Mouse (Mus musculus): ENCODE results near the gene Arhgap24. TPM values are rescaled to one million over a fixed set of nuclear protein-coding genes. Genes with fewer than 3 reads are reported as not detected.
A peak's percentile ranks its signal among the peaks of the same experiment; 100 is the strongest.

Arhgap24 gene
- total RNA-seq, 2 experiments from 2014 or later: 14.1 to 25.2 TPM

DNA sequence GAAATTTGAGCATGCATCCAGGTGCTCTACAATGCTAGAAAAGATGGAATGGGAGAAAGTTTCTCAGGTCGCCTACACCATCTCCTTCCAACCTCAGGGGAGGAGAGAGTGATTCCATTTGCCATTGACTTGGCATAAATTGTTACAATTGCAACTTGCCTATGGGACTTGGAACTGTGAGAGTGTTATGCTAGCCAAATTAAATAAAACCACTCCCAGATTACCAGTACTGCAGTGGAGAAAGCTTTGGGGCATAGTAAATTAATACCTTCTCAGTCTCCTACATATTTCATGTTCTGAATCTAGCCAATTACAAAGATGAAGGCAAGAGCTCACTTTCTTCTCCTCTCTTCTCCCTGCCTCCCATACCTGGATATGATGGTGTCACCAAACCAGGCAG lies 139.8 kb downstream of the Arhgap24 start:
- intact Hi-C loops (cut with DNase I): no loop called here
- H3K27ac ChIP-seq: no peak overlapping the region
- no peak for DNase-seq
- no peak for TF ChIP-seq CTCF (IDR thresholded peaks at IDR 0.05)
- no peak overlapping the region for H3K4me3 ChIP-seq

DNA sequence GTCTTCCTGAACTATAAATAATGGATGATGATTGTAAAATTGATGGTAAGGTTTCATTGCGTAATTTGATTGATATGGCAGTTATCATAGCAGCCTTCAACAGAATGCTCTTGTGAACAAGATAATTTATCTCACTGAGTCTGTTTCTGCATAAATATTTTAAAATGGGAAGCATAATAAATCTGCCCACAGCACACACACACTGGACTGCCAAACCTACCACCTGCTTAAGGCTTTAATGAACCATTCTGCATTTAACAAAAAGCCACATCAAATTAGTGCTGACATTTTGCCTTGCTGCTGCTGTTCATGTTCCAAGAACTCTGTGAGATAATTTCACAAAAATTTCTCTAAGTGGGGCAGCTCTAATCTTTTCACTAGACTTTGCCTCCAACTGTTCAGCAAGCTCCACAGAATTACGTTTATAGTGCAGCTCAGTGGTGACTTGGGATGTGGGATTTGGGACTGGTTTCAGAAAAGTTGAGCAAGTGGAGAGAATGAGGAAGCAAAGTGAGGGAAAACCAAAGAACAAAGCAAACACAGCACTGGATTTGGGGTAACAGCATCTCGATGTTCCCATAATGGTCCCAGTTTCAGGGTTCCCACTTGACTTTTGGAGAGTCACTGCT lies 142.7 kb downstream of the Arhgap24 start:
- Histone ChIP-seq H3K27ac (peak overlapping the region; percentile 43; the same call in 1 of the 2 replicates), H3K4me3 (no peak overlapping the region)
- no peak for TF ChIP-seq CTCF (IDR thresholded peaks at IDR 0.05)
- intact Hi-C loops (cut with DNase I): no loop called here
- DNase-seq: no peak

DNA sequence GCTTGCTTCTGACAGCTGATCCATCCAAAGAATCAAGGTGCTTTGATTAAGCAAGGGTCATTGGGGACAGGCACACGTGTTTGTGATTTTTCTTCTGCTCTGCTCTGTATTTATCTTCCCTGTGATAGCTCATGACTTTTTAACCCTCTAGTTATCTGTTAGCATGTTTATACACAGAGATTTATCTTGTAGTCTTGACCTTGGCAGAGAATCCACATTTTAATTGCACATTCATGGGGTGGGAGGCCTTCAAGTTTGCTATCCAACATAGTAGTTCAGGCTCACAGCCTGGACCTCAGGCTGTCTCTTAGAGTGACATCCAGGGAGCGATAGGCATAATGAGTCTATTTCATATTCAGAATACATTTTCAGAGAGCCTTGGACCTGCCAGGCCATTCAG lies 145.5 kb downstream of the Arhgap24 start:
- no peak overlapping the region for H3K4me3 ChIP-seq
- no peak overlapping the region for H3K27ac ChIP-seq
- no peak for TF ChIP-seq CTCF (IDR thresholded peaks at IDR 0.05)
- intact Hi-C loops (cut with DNase I): no loop called here
- no peak for DNase-seq

DNA sequence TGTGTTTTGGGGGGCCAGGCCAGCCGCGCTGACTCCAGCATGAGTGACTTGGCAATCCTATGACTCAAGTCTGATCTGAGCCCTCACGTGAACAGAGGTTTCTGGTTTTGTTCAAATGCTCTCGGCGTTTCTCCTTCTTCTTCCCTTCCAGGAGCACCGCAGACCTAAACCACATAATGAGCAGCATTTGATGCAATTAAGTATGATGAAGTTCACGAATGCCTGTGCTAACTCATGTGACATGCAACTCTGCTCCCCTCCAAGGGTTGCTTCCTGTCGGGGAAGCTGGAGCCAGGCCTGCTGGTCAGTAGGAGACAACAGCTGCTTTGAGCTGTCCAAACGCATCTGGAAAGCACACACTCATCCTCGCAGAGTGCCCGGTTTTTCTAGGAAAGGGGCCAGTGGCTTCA lies 148.2 kb downstream of the Arhgap24 start:
- no peak for TF ChIP-seq CTCF (IDR thresholded peaks at IDR 0.05)
- intact Hi-C loops (cut with DNase I): no loop called here
- DNase-seq: peak; percentile 58
- peak overlapping the region; percentile 48 for H3K27ac ChIP-seq
- H3K4me3 ChIP-seq: no peak overlapping the region

DNA sequence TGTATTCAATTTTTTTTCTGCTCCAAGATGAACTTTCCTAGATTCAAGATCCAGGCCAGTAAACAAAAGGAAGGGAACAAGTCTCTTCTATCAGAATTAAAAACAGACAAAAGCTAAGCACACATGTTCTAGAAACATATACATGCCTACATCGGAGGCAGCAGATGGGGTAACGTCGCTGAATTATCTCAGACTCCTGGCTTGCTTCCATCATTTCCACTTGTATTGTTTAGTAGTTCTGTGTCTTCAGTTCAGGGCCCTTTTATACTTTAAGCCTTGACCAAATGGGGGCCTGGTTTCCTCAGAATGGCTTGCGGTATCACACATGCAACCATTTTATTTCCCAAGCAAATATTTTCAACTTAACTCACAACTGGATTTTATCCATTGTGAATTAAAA lies 154.4 kb downstream of the Arhgap24 start:
- intact Hi-C loops (cut with DNase I): no loop called here
- TF ChIP-seq CTCF (IDR thresholded peaks at IDR 0.05): no peak

DNA sequence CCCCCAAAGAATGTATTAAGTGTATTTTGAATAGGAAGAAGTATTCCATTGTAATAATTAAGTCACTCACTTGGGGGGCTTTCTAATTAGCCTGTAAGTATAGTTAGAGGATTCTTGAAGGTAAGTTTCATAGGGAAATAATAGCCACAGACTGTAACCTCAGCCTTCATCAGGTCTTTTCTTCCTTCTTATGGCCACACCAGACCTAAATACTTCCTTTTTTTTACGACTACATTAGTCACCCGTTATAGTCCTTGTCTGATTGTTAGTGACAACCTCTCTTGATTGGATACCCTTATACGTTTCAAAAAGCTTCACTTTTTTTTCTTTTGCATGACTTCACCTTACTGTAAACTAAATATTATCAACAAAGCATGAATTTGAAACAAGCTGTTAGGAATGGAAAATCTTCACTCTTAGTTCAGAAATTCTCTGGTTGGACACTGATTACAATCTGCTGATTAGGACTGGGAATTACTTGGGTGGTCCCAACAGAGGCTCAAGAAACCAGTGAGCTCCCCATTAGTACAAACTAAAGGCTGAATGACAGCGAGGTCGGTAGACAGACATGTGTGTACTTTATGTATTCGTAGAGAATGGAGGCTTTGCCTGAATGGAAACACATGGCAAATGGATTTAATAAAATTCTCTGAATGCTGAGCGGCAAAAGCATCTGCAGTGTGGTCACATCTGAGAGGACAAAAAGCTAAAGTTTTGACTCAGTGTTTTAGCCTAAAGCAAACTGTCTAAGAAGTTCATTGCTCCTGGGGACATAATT lies 158.8 kb downstream of the Arhgap24 start:
- intact Hi-C loops (cut with DNase I): no loop called here
- TF ChIP-seq CTCF (IDR thresholded peaks at IDR 0.05): no peak
- H3K27ac ChIP-seq: no peak overlapping the region
- DNase-seq: no peak
- no peak overlapping the region for H3K4me3 ChIP-seq

More for the DNA sequence above, 154.4 kb downstream of the Arhgap24 start:
- DNase-seq: no peak
- Histone ChIP-seq H3K4me3 (no peak overlapping the region), H3K27ac (no peak overlapping the region)

DNA sequence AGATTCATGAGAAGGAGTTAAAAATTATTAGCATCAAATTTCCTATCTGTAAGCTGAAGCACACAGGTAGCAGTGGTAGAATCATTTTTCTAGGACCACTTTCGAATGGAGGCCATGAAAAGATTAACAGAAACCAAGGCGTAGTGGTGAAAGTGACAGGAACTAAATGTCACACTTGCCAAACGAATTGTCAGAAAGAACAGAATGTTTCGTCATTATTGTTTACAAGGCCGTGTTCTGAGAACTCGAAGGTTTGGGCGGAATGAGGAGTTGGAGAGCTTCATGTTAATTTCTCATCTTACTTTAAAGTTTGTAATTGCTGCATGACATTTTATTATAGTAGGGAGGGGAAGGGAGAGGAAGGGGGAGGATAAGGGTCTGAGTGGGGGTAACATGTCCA lies 162.2 kb downstream of the Arhgap24 start:
- DNase-seq: no peak
- intact Hi-C loops (cut with DNase I): no loop called here
- Histone ChIP-seq H3K4me3 (no peak overlapping the region), H3K27ac (no peak overlapping the region)
- TF ChIP-seq CTCF (IDR thresholded peaks at IDR 0.05): no peak

DNA sequence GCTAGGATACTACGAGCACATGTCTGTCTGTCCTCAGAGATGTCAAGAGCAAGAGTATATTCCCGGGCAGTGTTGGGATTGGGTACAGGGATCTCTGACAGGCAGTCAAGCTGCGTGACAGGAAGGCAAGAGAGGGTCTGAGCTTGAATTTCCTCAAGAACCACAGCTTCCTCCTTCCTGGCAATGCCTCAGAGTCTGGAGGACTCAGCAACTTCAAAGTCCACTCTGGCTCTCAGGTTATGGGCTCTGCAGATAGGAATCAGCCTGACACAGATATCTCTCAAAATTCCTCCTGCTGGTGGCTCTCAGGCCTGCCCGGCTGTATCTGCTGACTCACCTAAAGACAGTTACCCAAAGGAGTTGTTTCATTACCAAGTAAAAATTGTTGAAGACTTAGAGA lies 162.6 kb downstream of the Arhgap24 start:
- intact Hi-C loops (cut with DNase I): no loop called here
- no peak for DNase-seq
- TF ChIP-seq CTCF (IDR thresholded peaks at IDR 0.05): no peak
- no peak overlapping the region for H3K4me3 ChIP-seq
- no peak overlapping the region for H3K27ac ChIP-seq

DNA sequence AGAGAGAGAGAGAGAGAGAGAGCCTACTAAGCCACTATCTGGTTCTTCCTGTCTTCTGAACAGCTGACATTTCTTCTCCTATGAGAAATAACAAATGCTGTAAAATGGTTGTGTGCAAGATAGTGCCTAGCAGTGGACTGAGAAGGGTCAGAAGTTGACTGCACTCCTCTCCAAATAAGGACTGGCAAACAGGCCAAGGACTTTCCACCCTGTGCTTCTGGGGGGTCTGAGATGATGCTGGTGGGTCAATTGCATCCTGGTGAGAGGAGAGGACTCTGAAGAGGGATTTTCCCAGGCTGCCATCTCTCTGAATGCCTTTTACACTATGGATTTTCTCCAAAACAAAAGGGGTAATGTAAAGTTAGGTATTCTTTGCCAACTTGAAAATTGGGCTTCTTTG lies 177.9 kb downstream of the Arhgap24 start:
- H3K27ac ChIP-seq: no peak overlapping the region
- H3K4me3 ChIP-seq: no peak overlapping the region
- intact Hi-C loops (cut with DNase I): no loop called here
- no peak for TF ChIP-seq CTCF (IDR thresholded peaks at IDR 0.05)
- no peak for DNase-seq

DNA sequence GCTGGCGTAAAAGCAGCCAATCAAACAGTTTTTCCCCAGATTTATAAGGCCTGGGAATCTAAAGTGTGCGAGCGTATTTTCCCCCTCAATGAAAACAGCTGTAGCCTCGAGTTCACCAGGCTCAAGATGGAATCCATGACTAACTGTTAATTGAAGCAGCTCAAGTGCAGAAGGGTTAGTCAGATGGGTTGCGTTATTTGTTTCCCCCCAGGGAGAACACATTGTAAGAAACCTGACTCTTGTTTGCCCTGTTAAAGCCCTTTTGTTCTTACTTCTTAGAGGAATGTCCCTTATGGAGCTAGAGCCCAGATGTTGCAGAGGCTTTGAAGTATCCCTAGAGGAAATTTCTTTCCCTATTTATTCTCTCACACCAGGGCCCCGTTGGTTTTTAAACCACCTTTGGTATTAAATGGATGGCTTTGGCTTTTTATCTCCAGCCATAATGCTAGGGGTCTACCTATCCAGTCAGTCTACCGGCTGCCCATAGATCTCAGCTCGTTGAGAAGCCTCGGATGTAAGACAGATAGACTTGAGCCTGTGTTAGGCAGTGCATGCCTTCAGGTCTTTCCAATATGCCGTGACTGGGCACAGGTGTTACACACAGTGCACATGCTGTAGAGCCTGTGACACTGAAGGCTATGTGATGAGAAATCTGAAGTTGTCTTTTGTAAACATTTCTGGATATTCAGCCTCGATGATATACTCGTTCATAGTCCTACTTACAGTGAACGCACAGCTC lies 184.0 kb downstream of the Arhgap24 start:
- DNase-seq: no peak
- no peak for TF ChIP-seq CTCF (IDR thresholded peaks at IDR 0.05)
- H3K4me3 ChIP-seq: no peak overlapping the region
- intact Hi-C loops (cut with DNase I): no loop called here
- no peak overlapping the region; the same call in 1 of the 2 replicates for H3K27ac ChIP-seq

DNA sequence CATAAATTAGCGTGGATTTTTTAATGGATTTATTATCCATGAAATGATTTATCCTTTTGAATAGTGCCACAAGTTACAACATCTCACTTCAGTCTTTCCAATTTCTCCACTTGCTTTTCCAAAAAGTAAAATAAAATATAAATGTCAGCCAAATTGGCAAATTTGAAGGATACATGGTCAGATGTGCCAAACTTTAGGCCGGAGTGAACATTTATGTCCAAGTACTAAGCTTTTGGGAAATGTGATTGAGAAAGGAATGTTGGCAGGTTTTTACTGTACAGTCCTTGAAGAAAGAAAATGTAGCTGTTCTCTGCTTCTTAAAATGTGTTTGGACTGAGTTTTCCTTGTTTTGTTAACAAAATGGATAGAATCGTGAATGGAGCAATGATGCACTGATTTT lies 185.7 kb downstream of the Arhgap24 start:
- H3K4me3 ChIP-seq: no peak overlapping the region
- TF ChIP-seq CTCF (IDR thresholded peaks at IDR 0.05): no peak
- DNase-seq: no peak
- intact Hi-C loops (cut with DNase I): no loop called here
- peak overlapping the region; percentile 58 for H3K27ac ChIP-seq

DNA sequence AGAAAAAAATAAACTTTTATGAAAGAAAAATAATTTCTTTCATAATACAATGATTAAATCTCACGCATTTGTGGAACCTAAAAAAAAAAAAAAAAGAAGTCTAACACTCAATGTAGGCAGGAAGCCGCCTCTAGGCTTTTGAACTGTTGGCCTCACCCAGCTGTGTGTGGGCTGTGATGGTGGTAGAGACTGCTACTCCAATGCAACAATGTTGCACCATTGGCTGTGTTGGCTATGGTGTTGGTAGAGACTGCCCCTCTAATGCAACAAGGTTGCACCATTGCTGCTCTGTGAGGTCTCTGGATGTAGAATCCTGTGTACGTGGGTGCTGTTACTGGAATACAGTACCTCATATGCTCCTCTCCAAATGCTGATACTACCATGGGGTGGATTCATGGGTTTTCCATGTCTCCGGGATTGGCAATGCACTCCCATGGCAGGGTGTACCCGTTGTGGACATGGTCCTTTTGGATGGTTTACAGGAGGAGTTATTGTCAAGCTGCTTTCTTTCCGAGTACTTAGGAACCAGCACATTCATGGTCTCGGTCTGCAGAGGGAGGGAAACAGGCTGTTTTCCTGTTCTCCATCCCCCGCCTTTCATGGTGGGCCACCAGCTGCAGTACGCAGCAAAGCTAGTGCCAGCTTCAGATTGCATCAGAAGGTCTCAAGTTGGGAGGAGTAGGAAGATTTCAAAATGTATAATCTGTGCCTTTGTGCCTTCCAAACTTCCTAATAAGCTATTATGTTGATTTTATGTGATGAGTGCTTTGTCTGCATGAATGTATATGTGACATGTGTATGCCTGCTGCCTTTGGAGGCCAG lies 186.8 kb downstream of the Arhgap24 start:
- Histone ChIP-seq H3K4me3 (no peak overlapping the region), H3K27ac (peak overlapping the region; percentile 40)
- intact Hi-C loops (cut with DNase I): no loop called here
- DNase-seq: no peak
- TF ChIP-seq CTCF (IDR thresholded peaks at IDR 0.05): no peak
